8 mouse cellular contexts compared by ENCODE assay signal in the genomic region with DNA sequence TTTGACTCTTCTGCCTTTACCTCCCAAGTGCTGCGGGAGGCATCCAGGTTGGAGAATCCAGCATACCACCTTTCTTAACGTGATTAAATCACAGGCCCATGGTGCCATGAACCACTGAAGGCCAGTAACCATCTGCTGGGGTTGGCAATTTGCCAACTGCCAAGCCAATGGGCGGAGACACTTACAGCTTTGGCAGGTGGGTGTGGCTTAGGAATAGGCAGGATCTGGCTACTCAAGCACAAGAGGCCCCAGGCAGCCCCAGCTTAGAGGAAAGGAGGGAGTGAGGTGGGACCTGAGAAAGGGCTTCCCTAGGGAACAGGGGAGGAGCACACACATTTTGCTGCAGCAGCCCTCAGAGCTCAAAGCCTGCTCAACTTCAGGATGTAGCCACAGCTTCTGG. TPM values are rescaled to one million over a fixed set of nuclear protein-coding genes. Genes with fewer than 3 reads are reported as not detected.
A peak's percentile ranks its signal among the peaks of the same experiment; 100 is the strongest.
DNase-seq lines count a peak whose midpoint lies in the region; ATAC-seq lines count a peak whose summit lies in the region.

No protein-coding gene starts in this region.

- peaks cover 90% of the 10 kb centered on the region for H3K36me3 ChIP-seq in neural tube, embryonic 12.5 days
- H3K36me3 ChIP-seq in neural tube, embryonic 15.5 days, result peaks cover 83% of the 10 kb centered on the region
- H3K36me3 ChIP-seq in hindbrain, embryonic 12.5 days, result peaks cover 89% of the 10 kb centered on the region
- H3K36me3 ChIP-seq in lung, embryonic 16.5 days (ENCODE audit: control insufficient read depth, insufficient read depth, low read length), result peaks cover 75% of the 10 kb centered on the region

- 58% methylated on average over 3 of the region's 3 CpGs for WGBS in neural tube, embryonic 12.5 days
- WGBS in neural tube, embryonic 15.5 days, result 40% methylated on average over 3 of the region's 3 CpGs
- 62% methylated on average over 3 of the region's 3 CpGs for WGBS in hindbrain, embryonic 12.5 days
- WGBS in lung, embryonic 16.5 days, result 43% methylated on average over 3 of the region's 3 CpGs

- H3K27ac ChIP-seq in neural tube, embryonic 12.5 days, result 0 out of 2 replicates have a peak overlapping the region, but pooled peaks have one; percentile 12
- no peak overlapping the region for H3K27ac ChIP-seq in neural tube, embryonic 15.5 days (replicated peaks)
- H3K27ac ChIP-seq in hindbrain, embryonic 12.5 days, result peak overlapping the region; percentile 65
- H3K27ac ChIP-seq in lung, embryonic 16.5 days (ENCODE audit: low read length), result peak overlapping the region; percentile 18; the same call in 1 of the 2 replicates

- H3K9me3 ChIP-seq in neural tube, embryonic 12.5 days, result no peaks in the 10 kb centered on the region
- no peaks in the 10 kb centered on the region for H3K9me3 ChIP-seq in neural tube, embryonic 15.5 days (replicated peaks)
- no peaks in the 10 kb centered on the region for H3K9me3 ChIP-seq in hindbrain, embryonic 12.5 days (replicated peaks)
- H3K9me3 ChIP-seq in lung, embryonic 16.5 days (ENCODE audit: control insufficient read depth, low read length), result no peaks in the 10 kb centered on the region

- H3K4me3 ChIP-seq in neural tube, embryonic 12.5 days, result no peak overlapping the region
- no peak overlapping the region for H3K4me3 ChIP-seq in neural tube, embryonic 15.5 days (replicated peaks)
- no peak overlapping the region for H3K4me3 ChIP-seq in hindbrain, embryonic 12.5 days
- no peak overlapping the region for H3K4me3 ChIP-seq in lung, embryonic 16.5 days (ENCODE audit: low read length)

- no peak overlapping the region for H3K4me2 ChIP-seq in neural tube, embryonic 12.5 days (replicated peaks)
- no peak overlapping the region for H3K4me2 ChIP-seq in neural tube, embryonic 15.5 days
- no peak overlapping the region for H3K4me2 ChIP-seq in hindbrain, embryonic 12.5 days (replicated peaks)
- no peak overlapping the region for H3K4me2 ChIP-seq in lung, embryonic 16.5 days (ENCODE audit: low read depth, low read length)

- no peak overlapping the region for H3K9ac ChIP-seq in neural tube, embryonic 12.5 days
- no peak overlapping the region for H3K9ac ChIP-seq in neural tube, embryonic 15.5 days (replicated peaks)
- no peak overlapping the region for H3K9ac ChIP-seq in hindbrain, embryonic 12.5 days
- no peak overlapping the region for H3K9ac ChIP-seq in lung, embryonic 16.5 days (ENCODE audit: low read length)

- ATAC-seq in neural tube, embryonic 12.5 days (ENCODE audit: low FRiP score, low read depth), result peak; percentile 34; the same call in 1 of the 2 replicates
- no peak for ATAC-seq in neural tube, embryonic 15.5 days (ENCODE audit: low FRiP score)
- ATAC-seq in cerebellum, adult (ENCODE audit: insufficient number of reproducible peaks, low FRiP score, low TSS enrichment), result peak; percentile 34; the same call in 1 of the 2 replicates
- peak; percentile 57 for ATAC-seq in hindbrain, embryonic 12.5 days (ENCODE audit: low FRiP score)
- ATAC-seq in lung, embryonic 16.5 days (ENCODE audit: low read depth), result 0 out of 2 replicates have a peak, but pooled peaks have one; percentile 25

- no peak for DNase-seq in left cerebral cortex, adult 9 months (ENCODE audit: low spot score in 2 of 2)
- no peak for DNase-seq in right cerebral cortex, postnatal 25 days
- no peak for DNase-seq in thymus, postnatal 4 days

- H3K4me1 ChIP-seq in neural tube, embryonic 12.5 days, result peaks cover 23% of the 10 kb centered on the region
- peaks cover 30% of the 10 kb centered on the region for H3K4me1 ChIP-seq in neural tube, embryonic 15.5 days
- H3K4me1 ChIP-seq in hindbrain, embryonic 12.5 days, result peaks cover 30% of the 10 kb centered on the region
- peaks cover 4% of the 10 kb centered on the region; the same call in 1 of the 2 replicates for H3K4me1 ChIP-seq in lung, embryonic 16.5 days (replicated peaks; ENCODE audit: control insufficient read depth, insufficient read depth, low read length)

- H3K27me3 ChIP-seq in neural tube, embryonic 12.5 days (replicated peaks), result no peaks in the 10 kb centered on the region
- H3K27me3 ChIP-seq in neural tube, embryonic 15.5 days (replicated peaks), result no peaks in the 10 kb centered on the region
- H3K27me3 ChIP-seq in hindbrain, embryonic 12.5 days, result no peaks in the 10 kb centered on the region
- no peaks in the 10 kb centered on the region for H3K27me3 ChIP-seq in lung, embryonic 16.5 days (ENCODE audit: control insufficient read depth, insufficient read depth, low read depth, low read length)

RNA-seq across cellular contexts. Expression of gene Uqcr11, which starts 11.7 kb away (rescaled TPM):
- 436 and 478 TPM in 2 replicates for polyA plus RNA-seq in neural tube, embryonic 12.5 days (2016; fragmentation: Nextera tagmentation; extraction: Ambion mirVana)
- 731 and 790 TPM in 2 replicates for polyA plus RNA-seq in neural tube, embryonic 15.5 days (2015; fragmentation: Nextera tagmentation; extraction: Ambion mirVana)
- 312 and 406 TPM in 2 replicates for polyA plus RNA-seq in hindbrain, embryonic 12.5 days (2016; fragmentation: Nextera tagmentation; extraction: Ambion mirVana)
- 618 and 673 TPM in 2 replicates for polyA plus RNA-seq in lung, embryonic 16.5 days (2015; fragmentation: Nextera tagmentation; extraction: Ambion mirVana)

RNA-seq across cellular contexts. Expression of gene Tcf3, which starts 15.1 kb away (rescaled TPM):
- polyA plus RNA-seq in neural tube, embryonic 12.5 days (2016; fragmentation: Nextera tagmentation; extraction: Ambion mirVana), result 156 and 166 TPM in 2 replicates
- 33.4 and 51.7 TPM in 2 replicates for polyA plus RNA-seq in neural tube, embryonic 15.5 days (2015; fragmentation: Nextera tagmentation; extraction: Ambion mirVana)
- polyA plus RNA-seq in hindbrain, embryonic 12.5 days (2016; fragmentation: Nextera tagmentation; extraction: Ambion mirVana), result 176 and 178 TPM in 2 replicates
- 81.0 and 82.4 TPM in 2 replicates for polyA plus RNA-seq in lung, embryonic 16.5 days (2015; fragmentation: Nextera tagmentation; extraction: Ambion mirVana)

RNA-seq across cellular contexts. Expression of gene Mbd3, which starts 19.0 kb away (rescaled TPM):
- polyA plus RNA-seq in neural tube, embryonic 12.5 days (2016; fragmentation: Nextera tagmentation; extraction: Ambion mirVana), result 304 and 314 TPM in 2 replicates
- polyA plus RNA-seq in neural tube, embryonic 15.5 days (2015; fragmentation: Nextera tagmentation; extraction: Ambion mirVana), result 195 and 209 TPM in 2 replicates
- 275 and 296 TPM in 2 replicates for polyA plus RNA-seq in hindbrain, embryonic 12.5 days (2016; fragmentation: Nextera tagmentation; extraction: Ambion mirVana)
- polyA plus RNA-seq in lung, embryonic 16.5 days (2015; fragmentation: Nextera tagmentation; extraction: Ambion mirVana), result 192 and 204 TPM in 2 replicates

RNA-seq across cellular contexts. Expression of gene Mex3d, which starts 30.9 kb away (rescaled TPM):
- 23.6 and 26.5 TPM in 2 replicates for polyA plus RNA-seq in neural tube, embryonic 12.5 days (2016; fragmentation: Nextera tagmentation; extraction: Ambion mirVana)
- polyA plus RNA-seq in neural tube, embryonic 15.5 days (2015; fragmentation: Nextera tagmentation; extraction: Ambion mirVana), result 9.1 and 14.0 TPM in 2 replicates
- polyA plus RNA-seq in hindbrain, embryonic 12.5 days (2016; fragmentation: Nextera tagmentation; extraction: Ambion mirVana), result 21.4 and 24.8 TPM in 2 replicates
- 4.4 and 4.5 TPM in 2 replicates for polyA plus RNA-seq in lung, embryonic 16.5 days (2015; fragmentation: Nextera tagmentation; extraction: Ambion mirVana)
